Mouse (Mus musculus) inflammation-experienced regulatory T-cells, adult 6 months (primary cell): Measurements from ENCODE around the gene Gm49354. TPM values are rescaled to one million over a fixed set of nuclear protein-coding genes. Genes with fewer than 3 reads are reported as not detected.
"Not testable (repeated sequence)": the region's sequence is repeated elsewhere in the genome, so short reads cannot be mapped to it uniquely, and the experiment has no call there.

Experiments used
- ATAC-seq: one replicate; pipeline ENCODE4 v1.8.0; 2017
- polyA plus RNA-seq, 3 experiments: library from polyadenylated mRNA; unstranded; fragments of 100-300 nt; shearing (Covaris generic); gene quantifications; one replicate each; pipeline ENCODE4 v1.2.1; 2017

Gm49354 gene
- polyA plus RNA-seq: not detected

DNA sequence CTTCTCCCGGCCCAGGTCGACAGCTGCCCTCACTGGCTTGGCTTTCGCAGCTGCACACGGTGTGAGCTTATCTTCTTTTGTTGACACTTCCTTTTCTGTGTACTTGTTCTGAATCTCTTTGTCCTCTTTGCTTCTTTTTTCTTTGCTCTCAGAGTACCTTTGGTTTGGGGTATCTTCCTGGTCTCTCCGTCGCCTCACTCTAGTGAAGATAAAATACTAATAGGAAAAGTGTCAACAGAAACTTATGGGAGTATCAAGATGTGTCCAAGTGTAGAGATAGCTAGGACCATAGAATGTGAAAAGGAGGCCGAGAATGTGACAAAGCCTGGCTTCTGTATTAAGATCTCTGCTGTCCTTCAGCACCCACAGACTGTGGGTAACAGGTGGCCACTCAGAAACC lies at the start of gene Gm49354:
Gene Gm49354 (minus strand): TSS at position 101 of the 400 bp plus-strand sequence.
- ATAC-seq: no peak

DNA sequence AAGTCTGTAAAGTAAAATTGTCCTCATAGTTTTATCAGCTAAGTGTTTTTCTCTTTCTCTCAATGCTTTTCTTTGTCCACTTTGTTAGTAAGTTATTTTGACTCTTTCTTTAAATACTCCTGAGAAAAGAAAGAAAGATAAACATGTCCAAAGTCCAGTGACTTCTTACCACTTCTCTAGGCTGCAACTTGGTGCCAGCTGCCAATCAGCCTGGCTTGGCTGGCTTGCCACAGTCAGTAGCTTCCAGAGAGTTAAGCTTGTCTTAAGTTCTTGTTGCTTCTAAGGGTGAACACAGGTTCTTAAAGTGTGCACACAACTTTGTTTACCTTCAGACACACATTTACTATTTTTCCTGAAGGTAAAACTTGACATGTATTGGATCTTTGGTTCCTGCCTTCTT lies 43.9 kb upstream of the Gm49354 start:
- no peak for ATAC-seq

DNA sequence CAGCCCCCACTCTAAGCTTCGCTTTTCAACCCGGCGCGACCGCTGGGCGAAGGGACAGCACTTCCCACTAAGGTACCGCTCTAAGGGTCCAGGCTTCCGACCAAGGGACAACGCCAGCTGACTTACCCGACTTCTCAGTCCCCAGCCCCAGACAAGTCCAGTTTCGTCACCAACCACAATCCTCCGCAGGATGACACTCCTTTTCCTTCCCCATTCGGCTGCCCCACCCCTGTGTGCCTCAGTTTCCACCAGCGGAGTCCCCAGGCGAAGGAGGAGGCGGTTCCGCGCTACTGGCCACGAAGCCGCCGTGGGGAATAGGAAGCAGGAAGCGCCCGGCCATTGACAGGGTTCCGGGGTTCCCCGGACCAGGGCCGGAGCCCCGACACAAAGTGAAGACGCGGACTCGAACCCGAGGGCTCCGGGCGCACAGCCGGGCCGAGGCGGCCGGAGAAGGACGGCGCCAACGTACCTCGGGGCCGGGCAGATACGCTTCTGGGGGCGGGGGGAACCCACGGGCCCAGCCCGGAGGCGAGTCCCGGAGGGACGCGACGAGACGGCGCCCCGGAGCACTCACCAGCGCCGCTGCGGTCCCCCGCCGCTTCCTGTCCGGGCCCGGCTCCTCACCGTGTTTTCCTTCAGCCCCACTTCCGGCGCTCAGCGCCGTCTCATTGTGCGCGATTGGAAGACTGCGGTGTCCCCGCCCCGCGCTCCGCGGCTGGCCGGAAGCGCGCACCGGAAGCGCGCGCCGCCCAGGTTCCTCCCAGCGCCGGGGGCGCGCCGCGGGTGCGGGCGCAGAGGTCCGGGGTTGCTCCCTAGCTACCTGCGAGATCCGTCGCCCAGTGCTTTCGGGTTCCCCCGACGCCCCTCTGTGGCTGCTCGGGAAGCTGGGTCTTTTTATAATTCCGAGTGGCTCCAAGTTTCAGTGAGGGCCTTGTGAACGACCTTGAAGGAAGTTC lies 40.7 kb upstream of the Gm49354 start, which contains the start of gene Tut7:
Gene Tut7 (minus strand): TSS at position 641 of the 956 bp plus-strand sequence.
- peak; percentile 91 for ATAC-seq

DNA sequence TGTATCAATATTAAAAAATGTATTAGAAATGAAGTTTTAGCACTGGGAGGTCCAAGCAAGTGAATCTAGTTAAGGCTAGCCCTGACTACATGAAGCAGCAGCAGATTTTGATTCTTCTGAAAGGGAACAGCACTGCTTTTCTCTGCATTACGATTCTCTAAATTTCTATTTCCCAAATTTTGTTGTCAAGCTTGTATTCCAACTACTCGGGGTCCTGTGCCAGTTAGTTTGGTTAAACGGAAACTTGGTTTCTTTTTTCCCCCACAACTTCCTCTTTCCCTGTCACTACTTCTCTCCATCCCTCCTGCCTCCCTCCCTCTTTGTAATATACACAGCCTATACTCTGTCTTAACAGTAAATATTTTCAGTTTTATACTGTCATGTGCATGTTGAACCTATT lies 38.8 kb upstream of the Gm49354 start:
- ATAC-seq: no peak

DNA sequence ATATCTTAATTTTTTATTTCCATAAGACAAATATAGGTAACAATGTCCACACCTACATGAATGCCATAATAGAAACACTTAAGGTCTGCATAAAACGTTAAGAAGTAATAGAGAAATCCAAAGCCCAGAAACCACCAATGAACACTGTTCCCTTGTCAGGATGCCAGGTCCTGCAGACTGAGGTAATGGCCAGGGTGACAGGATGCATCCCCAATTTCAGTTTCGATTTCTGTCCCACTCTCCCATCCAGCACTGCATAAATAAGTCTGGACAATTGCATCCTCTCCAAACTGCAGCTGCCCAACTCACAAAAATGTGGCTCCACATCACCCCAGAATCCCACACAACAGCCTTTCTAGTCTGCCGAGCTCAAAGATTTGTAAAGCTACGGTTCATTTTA lies 38.1 kb upstream of the Gm49354 start:
- ATAC-seq: no peak

DNA sequence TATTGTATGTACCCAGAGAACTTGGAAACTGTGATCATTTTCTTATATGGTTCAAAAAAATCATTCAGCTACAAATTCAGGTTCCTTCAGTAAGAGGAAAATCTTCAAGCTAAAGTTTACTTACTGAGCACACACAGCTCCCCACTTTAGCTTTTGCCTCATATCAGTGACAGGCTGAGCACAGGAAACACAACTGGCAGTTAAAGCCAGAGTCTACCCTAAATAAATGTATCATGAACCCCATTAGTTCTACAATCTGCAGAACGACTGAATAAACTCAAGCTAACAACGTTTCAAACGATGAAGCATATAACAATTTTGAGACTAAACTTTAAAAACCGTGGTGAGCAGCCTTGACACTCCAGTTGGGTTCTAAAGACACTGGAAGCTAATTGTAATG lies 35.3 kb upstream of the Gm49354 start:
- ATAC-seq: no peak

DNA sequence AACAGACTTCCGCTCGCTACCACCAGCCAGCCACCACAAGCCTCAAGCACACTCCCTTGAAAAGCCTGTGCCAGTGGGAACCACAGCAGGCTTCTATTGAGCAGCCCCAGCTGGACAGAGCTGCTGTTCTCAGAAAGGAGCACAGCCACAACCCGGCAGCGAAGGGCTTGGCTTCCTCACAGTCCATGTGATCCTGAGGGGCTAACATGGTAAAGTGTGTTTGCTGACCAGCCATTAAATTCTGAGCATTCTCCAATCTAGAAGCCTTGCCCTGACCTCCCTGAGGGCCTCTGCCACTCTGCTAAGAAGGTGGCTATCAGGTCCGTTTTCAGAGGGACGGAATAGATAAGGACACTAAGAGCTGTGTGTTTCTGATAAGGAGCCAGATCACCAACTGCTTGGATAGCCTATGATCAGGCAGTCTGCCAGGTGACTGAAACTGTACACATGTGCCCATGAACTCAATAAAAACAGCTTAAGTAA lies 32.1 kb upstream of the Gm49354 start:
- no peak for ATAC-seq

DNA sequence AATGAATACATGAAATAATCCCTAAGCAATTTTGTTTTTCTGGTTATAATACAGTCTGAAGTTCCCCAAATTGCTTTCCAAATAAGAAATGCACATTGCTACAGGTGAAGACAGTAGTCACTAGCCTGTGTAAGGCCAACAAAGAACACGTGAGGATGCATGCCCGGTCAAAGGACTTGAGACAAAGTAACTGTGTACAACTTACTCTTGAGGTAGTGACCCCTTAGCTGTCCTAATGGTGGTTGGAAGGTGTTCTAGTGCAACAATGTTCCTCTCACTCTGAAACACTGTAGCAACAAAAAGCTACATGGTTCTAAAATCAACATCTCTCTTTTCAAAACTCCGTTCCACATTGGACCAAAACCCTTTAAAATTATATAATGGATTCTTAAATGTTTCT lies 29.5 kb upstream of the Gm49354 start:
- no peak for ATAC-seq

DNA sequence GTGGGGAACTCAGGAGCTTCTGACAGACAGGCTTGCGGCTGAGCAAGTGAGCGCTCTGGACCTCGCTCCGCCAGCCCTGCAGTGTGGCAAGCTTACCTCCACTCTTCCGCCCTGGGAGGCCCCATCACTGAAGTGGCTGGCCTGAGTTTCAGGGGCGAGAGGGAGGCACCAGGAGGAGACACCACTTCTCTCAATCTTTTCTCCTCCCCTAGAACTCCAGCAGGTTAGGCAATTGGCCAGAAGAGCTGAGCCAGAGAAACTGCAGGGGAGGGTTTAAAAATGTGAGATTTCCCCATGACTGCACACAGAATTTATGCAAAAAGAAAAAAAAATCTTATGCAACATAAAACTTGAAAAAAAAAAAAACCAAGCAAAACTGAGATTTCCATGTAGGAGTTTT lies 19.0 kb upstream of the Gm49354 start:
- ATAC-seq: no peak

DNA sequence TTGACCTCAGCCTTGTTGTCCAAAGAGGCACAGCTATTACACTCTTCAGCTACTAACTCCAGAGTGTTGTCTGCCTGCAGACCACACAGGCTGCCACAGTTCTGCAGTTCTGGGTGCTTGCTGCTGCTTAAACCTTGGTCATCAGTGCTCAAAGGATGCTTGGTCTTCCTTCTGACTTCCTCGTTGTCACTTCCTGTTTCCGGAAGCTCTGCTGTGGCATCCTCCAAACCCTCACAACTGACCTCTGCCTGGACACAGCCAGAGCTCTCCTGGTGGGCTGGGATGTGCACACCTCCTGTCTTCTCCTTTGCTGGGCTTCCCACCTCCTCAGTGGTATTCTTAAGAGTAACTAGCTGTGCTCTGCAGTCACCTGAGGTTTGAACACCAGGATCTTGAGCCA lies 18.0 kb upstream of the Gm49354 start:
- ATAC-seq: no peak

DNA sequence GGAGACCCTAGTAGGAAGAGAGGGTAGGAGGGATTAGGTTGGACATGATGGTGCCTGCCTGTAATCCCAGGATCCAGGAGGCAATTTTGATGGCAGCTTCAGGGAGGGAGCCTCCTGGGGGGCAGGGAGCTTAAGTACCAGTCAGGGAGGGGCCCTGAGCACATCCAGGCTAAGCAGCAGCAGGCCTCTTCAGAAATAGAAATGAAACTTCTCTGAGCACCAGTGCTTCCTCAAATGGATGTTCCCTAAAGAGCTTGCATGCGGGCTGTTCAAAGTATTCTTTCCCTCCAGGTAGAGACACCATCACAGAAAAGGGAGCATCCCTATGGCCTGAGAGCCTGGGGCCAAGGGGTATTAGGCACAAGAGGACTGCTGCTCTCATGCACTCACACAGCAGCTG lies 16.3 kb upstream of the Gm49354 start:
- ATAC-seq: no peak

DNA sequence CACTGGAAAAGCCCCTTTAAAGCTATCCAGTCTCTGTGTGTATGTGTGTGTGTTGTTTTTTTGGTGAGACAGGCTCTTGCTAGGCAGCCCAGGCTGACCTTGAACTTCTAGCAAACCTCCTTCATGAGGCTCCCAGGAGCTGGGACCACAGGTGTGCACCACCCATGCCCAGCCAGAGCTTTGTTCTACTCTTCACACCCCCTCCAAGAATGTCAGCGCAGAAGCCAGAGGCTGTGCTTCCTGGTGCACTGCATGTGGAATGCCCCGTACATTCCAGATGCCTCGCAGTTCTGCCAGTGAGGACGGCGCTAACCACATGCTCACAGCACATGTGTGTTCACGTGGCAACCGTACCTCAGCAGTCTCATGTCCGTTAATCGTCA lies 14.4 kb upstream of the Gm49354 start:
- ATAC-seq: no peak

DNA sequence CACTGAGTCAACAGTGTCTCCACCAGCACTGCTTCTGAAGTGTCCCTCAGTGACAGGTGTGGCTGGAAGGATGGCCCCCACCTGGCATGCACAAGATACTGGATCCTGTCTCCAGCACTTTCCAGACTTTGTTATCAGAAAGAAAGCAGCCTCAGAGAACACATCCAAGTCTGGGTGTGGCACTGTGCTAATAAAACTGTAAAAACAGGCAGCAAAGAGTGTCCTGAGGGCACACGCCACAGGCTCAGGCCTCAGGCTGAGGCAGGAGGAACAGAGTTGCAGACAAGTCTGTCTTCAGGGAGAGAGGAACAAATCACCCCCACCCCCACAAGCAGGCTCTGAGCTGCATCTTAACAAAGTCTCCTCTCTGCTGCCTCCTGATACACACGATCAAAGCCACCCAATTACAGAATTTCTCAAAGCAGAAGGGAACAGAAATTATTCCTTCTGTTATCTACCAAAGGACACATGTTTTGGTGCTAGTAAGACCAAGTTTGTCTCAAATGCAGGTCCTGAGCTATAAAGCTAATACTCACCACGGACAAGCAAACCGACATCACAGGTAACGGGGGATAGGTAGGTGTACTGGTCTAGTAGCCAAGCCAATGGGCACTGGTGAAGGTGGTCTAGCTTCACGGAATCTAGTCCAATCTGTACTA lies 13.9 kb upstream of the Gm49354 start:
- ATAC-seq: no peak

DNA sequence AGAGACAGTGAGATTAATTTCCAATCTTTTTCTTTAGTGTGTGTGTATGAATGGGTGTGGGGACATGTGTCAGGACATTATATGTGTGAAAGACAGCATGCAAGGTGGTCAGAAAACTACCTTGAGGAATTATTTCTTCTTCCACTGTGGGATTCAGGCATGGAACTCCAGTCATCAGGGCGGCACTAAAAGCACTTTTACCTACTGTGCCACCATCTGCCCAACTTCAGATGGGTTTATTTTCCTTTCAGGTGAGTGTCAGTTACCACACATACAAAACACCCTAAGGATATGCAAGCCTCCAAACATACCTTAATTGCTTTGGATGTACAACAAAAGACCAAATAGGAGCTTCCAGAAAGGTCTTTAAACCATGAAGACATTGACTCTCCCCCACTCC lies 12.7 kb upstream of the Gm49354 start:
- ATAC-seq: no peak

DNA sequence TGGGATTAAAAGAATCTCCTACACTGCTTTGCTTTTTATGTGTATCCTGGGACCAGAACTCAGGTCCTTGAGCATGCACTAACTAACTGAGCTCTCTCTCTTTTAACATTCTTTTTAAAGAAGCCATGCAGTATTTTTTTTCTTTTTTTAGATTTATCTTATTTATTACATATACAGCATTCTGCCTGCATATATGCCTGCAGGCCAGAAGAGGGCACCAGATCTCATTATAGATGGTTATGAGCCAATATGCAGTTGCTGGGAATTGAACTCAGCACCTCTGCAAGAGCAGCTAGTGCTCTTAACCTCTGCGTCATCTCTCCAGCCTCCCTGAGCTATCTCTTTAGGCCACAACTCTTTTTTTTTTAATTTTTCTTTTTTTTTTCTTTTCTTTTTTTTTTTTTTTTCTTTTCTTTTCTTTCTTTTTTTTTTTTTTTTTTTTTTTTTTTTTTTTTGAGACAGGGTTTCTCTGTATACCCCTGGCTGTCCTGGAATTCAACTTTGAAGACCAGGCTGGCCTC lies 2.2 kb downstream of the Gm49354 start:
- ATAC-seq: not testable (repeated sequence)

DNA sequence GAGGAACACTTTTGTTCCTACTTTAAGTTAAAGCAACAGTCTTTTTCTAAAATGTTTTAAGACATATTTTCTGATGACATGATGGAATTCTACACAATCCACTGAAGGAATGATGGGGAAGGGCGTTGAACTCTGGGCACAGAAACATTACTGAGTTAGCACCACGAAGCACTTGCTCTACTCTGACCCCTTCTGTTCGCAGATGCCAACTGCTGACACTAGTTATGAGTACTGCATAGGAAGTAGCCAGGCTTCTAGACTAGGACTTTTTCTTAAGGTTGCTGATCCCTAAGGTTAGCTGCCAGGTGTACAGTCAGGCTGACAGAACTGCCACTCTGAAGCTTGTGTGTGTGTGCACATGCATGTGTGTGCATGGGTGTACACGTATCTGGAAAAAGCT lies 2.8 kb downstream of the Gm49354 start:
- peak; percentile 65 for ATAC-seq

DNA sequence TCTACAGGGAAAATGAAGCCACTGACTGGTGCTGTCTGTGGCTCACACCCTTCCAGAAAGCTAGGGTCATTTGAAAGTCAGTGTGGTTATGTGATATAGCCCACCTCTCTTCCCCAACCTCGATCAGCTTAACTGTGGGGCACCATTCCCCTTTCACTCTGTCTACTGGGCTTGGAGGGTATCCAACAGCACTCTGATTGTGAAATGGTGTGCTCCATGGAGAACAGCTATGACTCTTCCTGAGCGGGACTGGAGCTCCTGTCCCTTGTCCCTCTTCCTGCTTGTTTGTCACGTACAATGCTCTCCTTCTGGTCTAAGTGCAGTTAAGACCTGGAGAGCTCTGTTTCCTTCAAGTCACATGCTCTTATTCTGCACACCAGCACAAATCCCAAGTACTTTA lies 6.9 kb downstream of the Gm49354 start:
- ATAC-seq: no peak

DNA sequence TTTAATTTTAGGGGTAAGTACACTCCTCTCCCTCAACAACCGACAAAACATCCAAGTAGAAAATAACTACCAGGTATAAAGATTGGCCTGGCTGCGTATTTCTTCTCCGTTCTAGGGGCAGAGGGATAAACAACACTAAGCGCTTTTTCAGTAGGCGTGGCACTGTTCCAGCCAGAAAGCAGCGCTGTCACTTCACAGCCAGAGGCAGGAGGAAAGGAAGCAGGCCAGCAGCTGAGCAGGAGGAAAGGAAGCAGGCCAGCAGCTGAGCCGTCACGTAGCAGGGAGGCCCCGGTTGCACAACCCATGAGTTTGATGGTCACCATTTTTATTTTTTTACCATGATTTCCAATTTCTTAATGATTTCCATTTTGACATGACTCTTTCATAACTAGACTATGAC lies 10.8 kb downstream of the Gm49354 start:
- ATAC-seq: peak; percentile 12

DNA sequence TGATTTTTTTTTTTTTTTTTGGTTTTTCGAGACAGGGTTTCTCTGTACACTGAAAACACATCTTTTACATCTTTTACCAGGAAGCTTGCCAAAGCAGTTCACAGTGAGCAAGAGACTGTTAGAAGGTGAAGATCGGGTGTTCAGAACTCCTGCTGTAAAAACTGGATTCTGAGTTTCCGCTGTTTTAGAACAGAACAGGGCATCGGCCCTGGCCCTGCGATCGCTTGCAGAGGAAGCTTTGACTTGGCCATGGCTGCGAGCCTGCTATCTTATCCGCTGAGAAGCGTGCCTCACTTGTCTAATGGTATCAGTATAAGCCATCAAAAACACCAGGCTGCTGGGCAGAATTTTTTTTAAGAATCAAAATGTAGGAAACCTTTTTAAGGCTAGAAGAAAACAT lies 11.2 kb downstream of the Gm49354 start:
- ATAC-seq: no peak

DNA sequence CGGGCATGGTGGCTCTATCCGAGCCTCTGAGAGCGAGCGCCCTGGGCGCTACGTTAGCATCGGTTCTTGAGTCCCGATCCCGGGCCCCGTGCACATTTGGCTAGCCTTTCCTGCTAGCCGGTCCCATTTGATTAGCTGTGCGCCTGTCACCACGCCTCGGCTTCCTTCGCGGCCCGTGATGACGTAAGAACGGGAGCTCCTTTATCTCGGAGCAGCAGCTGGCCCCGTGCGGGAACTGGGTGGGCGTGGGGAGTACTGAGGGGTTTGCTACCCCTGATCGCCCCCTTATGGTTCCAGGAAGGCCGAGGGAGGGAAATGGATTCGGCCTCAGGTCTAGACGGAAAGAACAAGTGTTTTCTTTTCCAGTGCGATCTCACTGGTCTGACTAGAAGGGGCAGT lies 11.9 kb downstream of the Gm49354 start:
- peak; percentile 60 for ATAC-seq

DNA sequence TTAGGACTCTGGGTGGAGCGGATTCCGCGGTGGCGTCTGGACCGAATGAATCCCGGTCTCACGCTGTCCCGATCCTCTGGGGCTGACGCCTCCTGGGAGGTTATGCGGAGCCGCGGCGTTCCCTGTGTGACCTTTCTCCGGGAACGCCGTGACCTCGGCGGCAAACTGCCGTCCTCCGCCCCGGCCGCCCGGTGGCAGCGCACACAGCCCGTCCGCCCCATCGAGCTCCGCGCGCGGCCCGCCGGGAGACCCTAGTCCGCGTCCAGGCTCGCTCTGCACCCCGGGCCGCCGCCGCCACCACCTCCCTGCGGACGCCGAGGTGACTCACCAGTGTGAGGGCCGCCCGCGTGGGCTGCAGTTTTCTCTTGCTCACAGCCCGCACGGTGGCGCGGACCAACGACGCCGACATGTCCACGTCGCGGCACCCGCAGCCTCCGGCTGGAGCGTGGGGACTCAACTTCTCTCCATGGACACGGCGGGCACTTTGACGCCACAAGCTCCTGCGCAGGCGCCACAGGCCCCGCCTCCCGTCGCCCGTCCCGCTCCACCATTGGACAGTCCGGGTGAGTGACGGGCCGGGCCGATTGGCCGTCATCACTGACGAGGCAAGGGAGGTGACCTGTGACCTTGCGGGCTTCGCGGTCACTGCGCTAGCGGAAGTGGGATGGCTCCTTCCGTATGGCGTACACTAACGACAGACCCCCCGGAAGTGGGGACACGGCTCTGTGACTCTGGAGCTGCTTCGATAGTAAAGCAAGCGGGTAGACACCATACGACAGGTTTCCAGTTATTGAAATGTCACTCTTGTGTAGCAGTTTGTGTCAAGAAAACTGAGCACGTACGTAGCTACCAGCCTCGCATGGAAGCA lies 12.5 kb downstream of the Gm49354 start, which contains the start of gene Isca1:
Gene Isca1 (minus strand): TSS at position 515 of the 868 bp plus-strand sequence.
- peak; percentile 94 for ATAC-seq

DNA sequence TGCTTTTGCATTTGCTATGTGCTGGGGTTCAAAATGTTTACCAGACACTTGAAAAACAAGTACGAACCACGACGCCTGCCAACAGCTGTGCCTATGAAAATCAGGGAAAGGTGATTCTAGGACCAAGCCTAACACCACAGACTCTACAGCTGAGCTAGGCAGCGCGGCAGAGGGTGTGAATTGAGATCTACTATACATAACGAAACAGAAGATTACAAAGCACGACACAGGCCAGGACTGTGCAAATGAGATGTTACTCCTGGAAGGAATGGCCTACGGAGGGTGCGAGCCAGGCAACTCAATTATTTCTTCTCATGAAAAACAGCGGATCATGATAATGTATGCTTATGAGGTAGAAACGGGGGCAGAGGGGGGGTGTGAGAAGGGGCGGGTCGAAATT lies 13.5 kb downstream of the Gm49354 start:
- no peak for ATAC-seq
